Mouse (Mus musculus) midbrain, embryonic 11.5 days (tissue): ENCODE measurements around the gene Abcf2. TPM values are rescaled to one million over a fixed set of nuclear protein-coding genes. Genes with fewer than 3 reads are reported as not detected.
A peak's percentile ranks its signal among the peaks of the same experiment; 100 is the strongest.

Experiments
- ATAC-seq: fragments of 200-750 bp; cut with Nextera tagmentation; 2 replicates; pipeline ENCODE4 v1.8.0; 2017; ENCODE audit warnings: moderate TSS enrichment, moderate library complexity; ENCODE audit not compliant: low FRiP score
- DNase-seq: peaks from one replicate; pipeline ENCODE4 v3.0.0; 2015; ENCODE audit warnings: low spot score; ENCODE audit errors: missing footprints
- H3K27ac ChIP-seq: fragments of 300-500 bp; sonication (generic); 2 replicates; pipeline ENCODE4 v1.5.1; 2014; ENCODE audit warnings: low read depth, low read length
- H3K27me3 ChIP-seq: fragments of 300-500 bp; sonication (generic); 2 replicates; pipeline ENCODE4 v1.6.1; 2014; ENCODE audit warnings: mild to moderate bottlenecking, low read length, moderate library complexity, mixed read lengths; ENCODE audit not compliant: control insufficient read depth, insufficient read depth
- H3K36me3 ChIP-seq: fragments of 300-500 bp; sonication (generic); 2 replicates; pipeline ENCODE4 v1.6.1; 2014; ENCODE audit warnings: mild to moderate bottlenecking, low read length, moderate library complexity, mixed read lengths; ENCODE audit not compliant: control insufficient read depth, insufficient read depth
- H3K4me1 ChIP-seq: fragments of 300-500 bp; sonication (generic); 2 replicates; pipeline ENCODE4 v1.6.1; 2014; ENCODE audit warnings: low read length; ENCODE audit not compliant: control insufficient read depth, insufficient read depth
- H3K4me2 ChIP-seq: fragments of 300-500 bp; sonication (generic); 2 replicates; pipeline ENCODE4 v1.6.1; 2014; ENCODE audit warnings: mild to moderate bottlenecking, moderate library complexity
- H3K4me3 ChIP-seq: fragments of 300-500 bp; sonication (generic); 2 replicates; pipeline ENCODE4 v1.5.1; 2014; ENCODE audit warnings: low read depth, low read length
- H3K9ac ChIP-seq: fragments of 300-500 bp; sonication (generic); 2 replicates; pipeline ENCODE4 v1.6.1; 2014; ENCODE audit warnings: low read length
- H3K9me3 ChIP-seq: fragments of 300-500 bp; sonication (generic); 2 replicates; pipeline ENCODE4 v1.6.1; 2016; ENCODE audit warnings: low read length; ENCODE audit not compliant: control insufficient read depth
- WGBS: fragments of 180-500 bp; shearing (Covaris S2); extraction: QIAGEN DNeasy Blood & Tissue Kit; methylation state at CpG from one replicate; pipeline ENCODE4 v1.1.7; 2014; 5-methylcytosine and 5-hydroxymethylcytosine counted together
- polyA plus RNA-seq: library from polyadenylated mRNA; unstranded; fragments of >200 nt; fragmentation: Nextera tagmentation; extraction: Ambion mirVana; gene quantifications from 2 replicates; pipeline ENCODE4 v1.2.1, GENCODE M21; 2014

The Abcf2 gene
- polyA plus RNA-seq, 1 experiment from 2014 or later: 147 TPM

DNA sequence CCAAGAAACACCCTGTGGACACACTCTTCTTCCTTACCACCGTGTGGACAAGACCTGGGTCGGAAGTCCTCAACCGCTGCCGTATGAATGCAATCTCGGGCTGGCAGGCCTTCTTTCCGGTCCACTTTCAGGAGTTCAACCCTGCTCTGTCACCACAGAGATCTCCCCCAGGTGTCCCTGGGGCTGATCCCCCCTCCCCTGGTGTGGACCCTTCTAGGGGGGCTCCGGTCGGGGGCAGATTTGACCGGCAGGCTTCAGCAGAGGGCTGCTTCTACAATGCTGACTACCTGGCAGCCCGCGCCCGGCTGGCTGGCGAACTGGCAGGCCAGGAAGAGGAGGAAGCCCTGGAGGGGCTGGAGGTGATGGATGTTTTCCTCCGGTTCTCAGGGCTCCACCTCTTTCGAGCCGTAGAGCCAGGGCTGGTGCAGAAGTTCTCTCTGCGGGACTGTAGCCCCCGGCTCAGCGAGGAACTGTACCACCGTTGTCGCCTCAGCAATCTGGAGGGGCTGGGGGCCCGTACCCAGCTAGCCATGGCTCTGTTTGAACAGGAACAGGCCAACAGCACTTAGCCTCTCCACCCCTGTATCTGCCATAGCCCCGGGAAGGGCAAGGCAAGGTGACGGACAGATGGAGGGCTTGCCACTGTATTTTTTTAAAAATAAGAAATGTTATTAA lies 14.7 kb upstream of the Abcf2 start:
- peaks cover 20% of the 10 kb centered on the region for H3K36me3 ChIP-seq
- H3K4me2 ChIP-seq: no peak overlapping the region
- no peaks in the 10 kb centered on the region for H3K27me3 ChIP-seq
- H3K27ac ChIP-seq: no peak overlapping the region
- peaks cover 37% of the 10 kb centered on the region for H3K4me1 ChIP-seq
- 63% methylated on average over 24 of the region's 24 CpGs for WGBS
- H3K9ac ChIP-seq: no peak overlapping the region; the same call in 1 of the 2 replicates
- no peak for ATAC-seq
- no peak overlapping the region for H3K4me3 ChIP-seq
- no peaks in the 10 kb centered on the region for H3K9me3 ChIP-seq
- no peak for DNase-seq

DNA sequence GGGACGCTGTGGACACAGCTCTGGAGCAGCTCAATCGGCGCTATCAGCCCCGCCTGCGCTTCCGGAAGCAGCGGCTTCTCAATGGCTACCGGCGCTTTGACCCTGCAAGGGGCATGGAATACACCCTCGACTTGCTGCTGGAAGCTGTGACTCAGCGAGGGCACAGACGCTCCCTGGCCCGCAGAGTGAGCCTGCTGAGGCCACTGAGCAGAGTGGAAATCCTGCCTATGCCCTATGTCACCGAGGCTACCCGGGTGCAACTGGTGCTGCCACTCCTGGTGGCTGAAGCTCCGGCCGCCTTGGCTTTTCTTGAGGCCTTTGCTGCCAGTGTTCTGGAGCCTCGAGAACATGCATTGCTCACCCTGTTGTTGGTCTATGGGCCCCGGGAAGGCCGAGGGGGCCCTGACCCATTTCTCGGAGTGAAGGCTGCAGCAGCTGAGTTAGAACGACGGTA lies 14.0 kb upstream of the Abcf2 start:
- Histone ChIP-seq H3K9me3 (no peaks in the 10 kb centered on the region), H3K4me2 (no peak overlapping the region; the same call in 1 of the 2 replicates), H3K9ac (peak overlapping the region; percentile 18; the same call in 1 of the 2 replicates), H3K4me3 (0 out of 2 replicates have a peak overlapping the region, but pooled peaks have one; percentile 4), H3K27ac (no peak overlapping the region), H3K27me3 (no peaks in the 10 kb centered on the region), H3K4me1 (peaks cover 30% of the 10 kb centered on the region), H3K36me3 (peaks cover 20% of the 10 kb centered on the region)
- WGBS: 22% methylated on average over 23 of the region's 23 CpGs
- ATAC-seq (no peak), DNase-seq (peak; percentile 88)

GRCm38 (mm10) chr5:24589511-24590500 lies 12.5 kb upstream of the Abcf2 start:
- ATAC-seq: no peak
- Histone ChIP-seq H3K36me3 (peaks cover 20% of the 10 kb centered on the region), H3K4me1 (peaks cover 22% of the 10 kb centered on the region)

GRCm38 (mm10) chr5:24587200-24587577 lies 9.9 kb upstream of the Abcf2 start:
- H3K4me3 ChIP-seq: peak overlapping the region; percentile 73
- peaks cover 22% of the 10 kb centered on the region for H3K4me1 ChIP-seq
- peak; percentile 8; the same call in 1 of the 2 replicates for ATAC-seq
- H3K9me3 ChIP-seq: no peaks in the 10 kb centered on the region
- H3K9ac ChIP-seq: peak overlapping the region; percentile 81
- H3K27ac ChIP-seq: no peak overlapping the region
- H3K4me2 ChIP-seq: peak overlapping the region; percentile 94
- H3K27me3 ChIP-seq: no peaks in the 10 kb centered on the region
- peaks cover 8% of the 10 kb centered on the region for H3K36me3 ChIP-seq
- 36% methylated on average over 4 of the region's 4 CpGs for WGBS
- DNase-seq: peak; percentile 86

More at GRCm38 (mm10) chr5:24589511-24590500, 12.5 kb upstream of the Abcf2 start:
- Histone ChIP-seq H3K27ac (no peak overlapping the region), H3K27me3 (no peaks in the 10 kb centered on the region), H3K4me3 (no peak overlapping the region), H3K4me2 (no peak overlapping the region), H3K9ac (no peak overlapping the region), H3K9me3 (no peaks in the 10 kb centered on the region)
- peak; percentile 73 for DNase-seq
- 88% methylated on average over 20 of the region's 20 CpGs for WGBS

DNA sequence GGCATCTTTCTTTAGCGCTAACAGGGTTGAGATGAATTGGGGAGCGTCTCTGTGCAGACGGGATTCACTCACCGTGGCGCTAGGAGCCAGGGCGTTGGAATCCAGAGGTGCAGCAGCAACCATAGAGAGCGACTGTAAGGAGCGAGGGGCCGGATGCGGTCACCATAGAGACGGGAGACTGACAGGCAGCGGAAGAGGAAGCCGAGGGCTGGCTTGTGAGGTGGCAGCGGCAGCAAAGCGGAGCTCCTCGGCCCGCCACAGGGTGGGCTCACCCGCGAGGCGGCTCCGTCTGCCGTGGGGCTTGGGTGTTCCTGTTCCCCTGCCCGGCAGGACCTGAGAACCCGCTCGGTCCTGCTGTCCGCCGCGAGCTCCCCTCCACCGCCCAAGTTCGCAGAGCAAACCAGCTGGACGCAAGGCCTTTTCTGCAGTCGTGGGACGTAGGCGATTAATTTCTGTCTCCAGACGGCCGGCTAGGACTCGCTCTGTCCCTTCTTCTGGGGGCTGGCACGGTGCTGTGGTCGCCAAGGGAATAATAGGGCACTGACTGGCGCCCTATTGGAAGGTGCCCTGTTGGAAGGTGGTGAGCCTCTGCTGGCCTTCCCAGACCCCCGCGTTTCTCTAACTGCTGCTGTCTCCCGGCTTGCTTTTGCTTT lies 9.4 kb upstream of the Abcf2 start, which contains the start of gene Chpf2:
Chpf2 (plus strand) TSS at position 195 of the 653 bp plus-strand sequence.
- Histone ChIP-seq H3K4me2 (peak within 1 kb of the TSS; percentile 94), H3K9ac (peak within 1 kb of the TSS; percentile 81), H3K36me3 (peaks cover 5% of the 10 kb centered on the region; the same call in 1 of the 2 replicates), H3K9me3 (no peaks in the 10 kb centered on the region), H3K27ac (no peak within 1 kb of the TSS), H3K27me3 (no peaks in the 10 kb centered on the region), H3K4me3 (peak within 1 kb of the TSS; percentile 73), H3K4me1 (peaks cover 18% of the 10 kb centered on the region)
- DNase-seq (peak; percentile 96), ATAC-seq (peak; percentile 88)
- under 1% methylated on average over 37 of the region's 43 CpGs for WGBS

GRCm38 (mm10) chr5:24586106-24586505 lies 8.8 kb upstream of the Abcf2 start:
- H3K4me3 ChIP-seq: peak overlapping the region; percentile 73
- ATAC-seq (peak; percentile 14; the same call in 1 of the 2 replicates), DNase-seq (peak; percentile 87)
- H3K9ac ChIP-seq: peak overlapping the region; percentile 81
- peak overlapping the region; percentile 94 for H3K4me2 ChIP-seq
- no peak overlapping the region for H3K27ac ChIP-seq
- H3K4me1 ChIP-seq: peaks cover 15% of the 10 kb centered on the region
- 10% methylated on average over 8 of the region's 8 CpGs for WGBS
- H3K36me3 ChIP-seq: no peaks in the 10 kb centered on the region
- H3K27me3 ChIP-seq: no peaks in the 10 kb centered on the region
- no peaks in the 10 kb centered on the region for H3K9me3 ChIP-seq

- H3K9me3 ChIP-seq: no peaks in the 10 kb centered on the region
- H3K27me3 ChIP-seq: no peaks in the 10 kb centered on the region
- H3K27ac ChIP-seq: no peak overlapping the region
- peak overlapping the region; percentile 84 for H3K4me3 ChIP-seq
- DNase-seq (peak; percentile 73), ATAC-seq (no peak)
- 72% methylated on average over 6 of the region's 6 CpGs for whole genome bisulfite sequencing
- H3K4me1 ChIP-seq: peaks cover 10% of the 10 kb centered on the region
- H3K4me2 ChIP-seq: peak overlapping the region; percentile 57
- H3K36me3 ChIP-seq: peaks cover 9% of the 10 kb centered on the region; the same call in 1 of the 2 replicates
- peak overlapping the region; percentile 62; the same call in 1 of the 2 replicates for H3K9ac ChIP-seq
These were observed 1.1 kb upstream of the Abcf2 start for GRCm38 (mm10) chr5:24578109-24578963.

DNA sequence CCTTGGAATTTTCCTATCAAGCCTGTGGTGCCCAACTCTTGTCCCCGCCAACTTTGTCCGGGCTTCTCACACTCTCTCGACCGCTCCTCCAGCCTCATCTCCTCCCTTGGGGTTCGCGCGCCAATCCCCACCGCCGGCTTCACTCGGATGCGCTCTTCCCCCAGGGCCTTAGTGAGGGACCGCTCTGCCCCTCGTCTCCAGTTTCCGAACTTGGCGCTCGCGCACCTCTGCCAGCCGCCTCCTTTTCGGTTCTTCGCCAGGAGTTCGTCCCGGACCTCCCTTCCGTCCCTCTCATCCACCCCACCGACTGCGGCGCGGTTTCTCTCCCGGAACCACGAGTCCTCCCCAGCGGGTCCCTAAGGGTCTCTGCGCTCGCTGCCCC lies 475 bp downstream of the Abcf2 start:
- no peak for DNase-seq

More for the DNA sequence above, 475 bp downstream of the Abcf2 start:
- H3K27me3 ChIP-seq: no peaks in the 10 kb centered on the region
- peak overlapping the region; percentile 85 for H3K9ac ChIP-seq
- peak overlapping the region; percentile 67 for H3K27ac ChIP-seq
- peak; percentile 45 for ATAC-seq
- H3K4me1 ChIP-seq: peaks cover 10% of the 10 kb centered on the region
- H3K36me3 ChIP-seq: peaks cover 21% of the 10 kb centered on the region
- H3K4me3 ChIP-seq: peak overlapping the region; percentile 84
- peak overlapping the region; percentile 74 for H3K4me2 ChIP-seq
- under 1% methylated on average over 32 of the region's 32 CpGs for WGBS
- no peaks in the 10 kb centered on the region for H3K9me3 ChIP-seq
